Mouse (Mus musculus) heart, adult 9 months (tissue): ENCODE measurements around the gene Tas1r1.
"Not testable (repeated sequence)": the region's sequence is repeated elsewhere in the genome, so short reads cannot be mapped to it uniquely, and the experiment has no call there.

Experiments
- DNase-seq, 2 experiments: peaks; one replicate each; pipeline ENCODE4 v3.0.0; 2022; ENCODE audit warnings: low spot score in 2 of 2

Gene Tas1r1

DNA sequence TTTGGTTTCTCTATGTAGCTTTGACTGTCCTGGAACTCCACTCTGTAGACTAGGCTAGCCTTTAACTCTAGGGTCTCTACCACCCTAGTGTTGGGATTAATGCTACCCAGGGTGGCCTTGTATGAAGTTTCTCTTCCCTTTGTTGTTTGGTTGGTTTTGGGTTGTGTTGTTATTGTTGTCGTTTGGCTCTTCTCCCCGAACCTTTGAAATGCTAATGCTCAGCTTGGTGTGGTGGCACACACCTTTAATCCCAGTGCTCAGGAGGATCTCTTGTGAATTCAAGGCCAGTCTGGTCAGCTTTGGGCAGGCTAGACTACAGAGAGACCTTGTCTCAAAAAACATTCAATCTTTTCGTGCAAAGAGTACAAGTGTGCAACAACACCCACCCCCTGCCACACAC is 4.8 kb upstream of the Tas1r1 start:
- no peak for DNase-seq

GRCm38 (mm10) chr4:152041924-152042641 is 3.7 kb upstream of the Tas1r1 start:
- DNase-seq = no peak

DNA sequence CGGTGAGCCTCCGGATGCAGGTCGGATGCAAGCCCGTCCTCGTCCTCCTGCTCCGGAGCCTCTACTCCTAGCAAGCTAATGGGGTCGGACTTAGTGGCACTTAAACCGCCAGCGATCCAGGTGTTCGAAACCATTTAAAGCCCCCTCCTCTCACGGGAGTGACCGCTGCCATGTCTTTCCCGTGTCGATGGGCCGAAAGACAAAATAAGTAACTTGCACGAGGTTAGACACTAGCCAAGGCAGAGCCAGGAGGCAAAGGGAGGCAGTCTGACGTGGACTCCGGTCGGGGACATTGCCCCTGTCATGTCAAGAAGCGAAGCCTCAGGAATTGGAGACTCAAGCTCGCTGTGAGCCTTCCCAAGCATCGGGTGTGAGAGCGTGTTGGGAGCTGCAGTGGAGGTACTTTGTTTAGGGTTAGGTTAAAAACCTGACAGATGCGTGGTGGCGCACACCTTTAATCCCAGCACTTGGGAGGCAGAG is 1.5 kb upstream of the Tas1r1 start:
- no peak for DNase-seq

DNA sequence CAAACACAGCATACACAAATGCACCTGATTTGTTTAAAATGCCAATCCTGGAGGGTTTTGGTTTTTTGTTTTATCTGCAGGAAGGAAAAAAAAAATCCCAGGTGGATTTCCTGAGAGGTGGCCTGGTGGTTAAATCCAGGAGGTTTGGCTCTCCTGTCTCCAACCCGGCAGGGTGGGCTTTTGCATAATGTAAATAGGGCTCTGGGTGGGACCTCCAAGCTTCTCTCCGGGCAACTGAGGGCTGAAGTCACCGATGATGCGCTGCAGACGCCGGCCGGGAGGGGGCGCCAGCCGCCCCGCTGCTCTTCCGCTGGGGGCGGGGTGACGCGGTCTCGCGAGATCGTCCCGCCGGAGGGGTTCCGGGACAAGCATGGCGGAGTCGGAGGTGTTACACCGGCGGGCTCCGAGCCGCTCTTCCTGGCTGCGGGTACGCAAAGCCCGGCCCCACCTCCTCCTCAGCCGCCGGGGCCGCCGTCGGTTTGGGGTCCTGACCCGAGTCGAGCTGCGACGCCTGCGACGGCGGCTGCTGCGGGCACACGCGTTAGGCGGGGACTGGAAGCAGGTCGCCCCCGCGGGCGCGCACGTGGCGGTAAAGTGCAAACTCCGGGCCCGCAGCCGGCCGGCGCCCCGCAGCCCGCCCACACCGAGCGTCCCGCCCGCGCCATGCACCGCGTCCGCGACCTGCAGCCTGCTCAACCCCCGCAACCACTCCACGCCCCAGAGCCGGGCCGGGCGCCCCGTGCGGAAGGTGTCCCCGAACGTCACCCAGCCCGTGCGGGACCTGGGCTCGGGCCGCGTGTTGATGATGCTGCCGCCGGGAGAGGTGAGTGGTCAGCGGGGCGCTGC is 840 bp upstream of the Tas1r1 start, which contains the start of gene Nol9:
Gene Nol9, plus strand, starts transcription at position 337 of the 846 bp plus-strand sequence.
- peak; percentile 85 to 91 for DNase-seq

- not testable (repeated sequence) for DNase-seq
Observed at GRCm38 (mm10) chr4:152036464-152036863, 1.9 kb downstream of the Tas1r1 start.

- no peak for DNase-seq
Observed at GRCm38 (mm10) chr4:152032922-152033321, 5.4 kb downstream of the Tas1r1 start.

- no peak for DNase-seq
Observed at GRCm38 (mm10) chr4:152029997-152030396, 8.4 kb downstream of the Tas1r1 start.

DNA sequence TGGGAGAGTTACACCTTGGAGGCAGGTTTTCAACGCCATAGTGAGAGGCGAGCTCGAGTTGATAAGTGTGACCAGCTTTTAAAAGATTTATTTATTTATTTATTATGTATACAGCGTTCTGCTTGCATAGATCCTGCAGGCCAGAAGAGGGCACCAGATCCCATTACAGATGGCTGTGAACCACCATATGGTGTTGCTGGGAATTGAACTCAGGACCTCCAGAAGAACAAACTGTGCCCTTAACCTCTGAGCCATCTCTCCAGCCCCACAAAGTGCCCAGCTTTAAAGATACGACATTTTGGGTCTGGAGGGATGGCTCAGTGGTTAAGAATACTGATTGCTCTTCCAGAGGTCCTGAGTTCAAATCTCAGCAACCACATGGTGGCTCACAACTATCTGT is 9.3 kb downstream of the Tas1r1 start:
- DNase-seq = no peak

GRCm38 (mm10) chr4:152028456-152028855 is 9.9 kb downstream of the Tas1r1 start:
- DNase-seq = no peak

- DNase-seq = peak; percentile 98
Observed at GRCm38 (mm10) chr4:152027524-152027923, 10.8 kb downstream of the Tas1r1 start, which contains the start of gene Zbtb48. Gene Zbtb48 (minus strand): TSS chr4:152027671.

DNA sequence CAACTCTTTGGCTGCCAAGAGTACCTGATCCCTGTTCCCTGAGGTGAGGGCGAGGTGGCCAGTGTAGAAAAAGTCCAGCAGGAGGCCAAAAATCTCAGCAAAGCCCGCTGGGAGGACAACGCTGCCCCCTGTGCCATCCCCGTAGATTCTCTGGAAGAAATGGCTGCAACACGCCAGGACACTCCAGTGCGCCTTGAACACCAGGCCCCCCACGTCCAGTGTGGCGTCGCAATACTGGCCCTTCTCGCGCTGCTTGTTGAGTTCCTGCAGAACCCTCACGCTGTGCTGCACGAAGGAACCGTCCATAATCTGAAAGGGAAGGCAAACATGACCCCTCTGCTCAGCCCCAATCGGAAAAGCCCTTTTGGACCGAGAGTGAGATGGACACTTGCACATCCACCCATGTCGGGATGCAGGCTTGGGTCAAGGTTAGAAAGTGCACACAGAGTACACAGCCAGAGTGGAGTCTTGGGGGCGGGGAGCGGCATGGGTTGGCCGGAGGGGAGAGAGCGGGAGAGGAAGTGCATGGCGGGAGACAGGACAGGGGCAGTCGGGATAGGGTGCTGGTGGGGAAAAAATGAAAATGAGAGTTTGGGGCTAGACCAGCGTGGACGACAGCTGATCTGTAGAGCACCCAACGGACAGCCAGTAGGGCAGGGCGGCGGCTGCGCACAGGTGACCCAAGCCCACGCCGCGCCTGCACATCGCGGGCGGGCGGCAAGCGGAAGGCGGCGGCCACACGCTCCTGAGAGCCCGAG is 11.4 kb downstream of the Tas1r1 start:
- no peak for DNase-seq

DNA sequence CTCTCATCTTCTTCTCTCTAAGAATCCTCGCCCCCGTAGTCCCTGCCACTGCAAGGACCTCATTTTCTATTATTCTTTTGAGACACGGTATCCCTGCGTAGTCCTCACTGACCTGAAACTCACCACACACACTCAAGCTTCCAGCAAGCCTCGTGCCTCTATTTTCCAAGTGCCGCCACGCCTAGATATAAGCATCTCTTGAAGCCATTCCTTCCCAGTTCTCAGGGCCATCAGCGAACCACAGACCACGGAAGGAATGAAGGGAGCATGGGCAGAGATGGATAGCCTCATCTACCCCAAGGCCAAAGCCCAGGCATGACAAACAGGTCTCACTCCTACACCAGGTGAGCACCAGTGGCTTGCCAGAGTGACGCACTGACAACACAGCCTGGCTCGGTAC is 13.8 kb downstream of the Tas1r1 start:
- DNase-seq = no peak

DNA sequence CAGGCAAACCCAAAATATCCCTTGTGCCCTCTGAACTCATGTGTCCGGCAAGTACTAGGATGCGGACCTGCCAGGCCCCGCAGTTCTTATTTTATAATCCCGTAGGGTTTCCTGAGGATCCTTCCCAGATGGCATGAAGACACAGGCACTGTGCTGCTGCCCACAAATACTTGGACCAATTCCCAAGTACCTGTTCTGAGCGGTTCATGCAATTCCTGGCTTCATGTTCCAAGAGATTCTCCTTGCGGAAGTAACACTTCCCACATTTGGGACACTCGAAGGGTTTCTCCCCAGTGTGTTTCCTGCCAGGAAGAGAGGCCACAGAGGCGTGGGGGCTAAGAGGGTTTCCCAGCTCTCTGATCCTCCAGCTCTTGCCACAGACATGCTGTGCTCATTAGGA is 15.9 kb downstream of the Tas1r1 start:
- no peak for DNase-seq

DNA sequence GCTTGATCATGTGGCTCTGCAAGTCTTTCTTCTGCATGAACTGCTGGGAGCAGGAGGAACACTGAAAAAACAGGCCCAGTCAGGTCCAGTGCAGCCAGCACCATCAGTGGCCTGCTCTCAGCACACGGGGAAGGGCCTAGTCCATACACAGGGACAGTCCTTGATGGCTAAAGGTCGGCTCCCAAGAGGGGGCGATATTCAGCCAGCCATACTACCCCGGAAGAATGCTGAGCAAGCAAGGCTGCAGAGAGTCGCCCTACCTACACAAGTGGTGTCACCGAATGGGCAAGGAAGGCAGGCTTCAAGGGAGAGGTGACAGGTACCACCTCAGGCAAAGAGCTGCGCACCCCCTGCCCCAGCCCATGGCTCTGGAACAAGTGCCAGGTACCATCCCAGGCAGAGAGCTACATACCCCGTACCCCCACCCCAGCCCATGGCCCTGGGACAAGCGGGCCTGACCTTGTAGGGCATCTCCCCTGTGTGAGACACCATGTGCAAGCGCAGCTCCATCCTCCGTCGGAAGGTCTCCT is 16.7 kb downstream of the Tas1r1 start:
- DNase-seq = no peak

GRCm38 (mm10) chr4:152020024-152020423 is 18.3 kb downstream of the Tas1r1 start:
- no peak for DNase-seq

DNA sequence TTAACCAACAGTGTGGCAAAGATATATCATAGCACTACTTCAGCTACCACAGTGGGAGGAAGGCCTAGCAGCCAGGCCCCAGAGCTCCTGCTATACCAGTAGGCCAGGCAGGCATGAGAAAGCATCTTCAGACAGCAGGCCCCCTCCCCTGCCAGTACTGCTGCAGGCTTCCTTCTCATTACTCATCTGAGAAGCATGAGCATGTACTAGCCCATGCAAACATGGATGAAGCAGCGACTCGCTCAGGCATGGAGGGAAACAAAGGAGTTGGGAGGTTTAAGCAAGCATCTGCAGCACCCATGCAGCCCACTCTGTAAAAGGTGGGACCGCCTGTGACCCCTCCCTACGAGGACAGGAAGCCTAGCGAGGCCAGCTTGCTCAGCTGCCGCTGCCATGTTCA is 19.3 kb downstream of the Tas1r1 start:
- DNase-seq = no peak

- DNase-seq = peak; percentile 73 to 82
Observed at GRCm38 (mm10) chr4:152013036-152013813, 25.1 kb downstream of the Tas1r1 start.

- DNase-seq = no peak
Observed at GRCm38 (mm10) chr4:152012109-152012508, 26.3 kb downstream of the Tas1r1 start.

DNA sequence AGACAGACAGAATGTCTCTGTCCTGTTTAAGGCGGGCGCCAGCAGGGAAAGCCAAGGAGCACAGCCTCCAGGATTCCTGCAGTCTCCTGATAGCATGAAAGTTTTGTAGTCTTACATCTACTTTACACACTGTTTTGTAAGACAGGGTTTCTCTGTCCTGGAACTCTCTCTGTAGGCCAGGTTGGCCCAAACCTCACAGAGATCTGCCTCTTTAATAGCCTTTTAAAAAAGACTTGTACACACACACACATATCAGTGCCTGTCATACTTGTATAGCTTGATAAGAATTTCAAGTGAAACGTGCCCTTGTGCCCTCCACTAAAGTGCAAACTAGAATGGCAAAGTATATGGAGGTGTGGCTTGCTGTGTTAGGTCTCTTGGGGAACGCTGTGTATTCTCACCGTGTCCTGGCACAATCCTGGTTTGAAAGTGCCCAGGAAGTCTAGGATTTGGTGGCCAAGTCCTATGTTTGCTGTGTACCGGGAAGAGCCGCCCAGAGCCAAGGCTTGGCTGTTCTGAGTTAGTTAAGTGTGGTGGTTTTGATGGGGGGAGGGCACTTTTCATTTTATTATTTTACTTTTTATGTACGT is 27.1 kb downstream of the Tas1r1 start:
- peak in 1 of 2 experiments; percentile 24 for DNase-seq

DNA sequence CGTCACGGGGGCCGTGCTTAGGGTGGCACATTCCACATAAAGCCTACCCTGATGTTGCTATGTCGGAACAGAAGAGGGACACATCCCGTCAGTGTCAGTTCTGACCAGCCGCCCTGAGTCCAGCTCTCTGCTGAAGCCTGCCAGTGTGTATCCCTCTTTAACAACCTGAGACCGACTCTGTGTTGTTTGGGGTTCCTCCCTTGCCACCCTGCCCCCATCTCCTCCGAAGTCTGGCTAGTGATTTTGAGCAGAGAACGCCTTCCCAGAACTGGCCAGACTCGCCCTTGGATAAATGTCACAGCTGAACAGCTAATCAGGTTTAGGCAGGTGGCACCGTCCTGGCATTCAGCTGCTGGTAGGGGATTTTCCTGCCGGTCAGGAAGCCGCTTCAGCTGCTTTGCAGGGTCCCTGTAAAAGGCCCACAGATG is 27.6 kb downstream of the Tas1r1 start:
- no peak for DNase-seq
